Mouse (Mus musculus): ENCODE measurements around the gene Socs3. TPM values are rescaled to one million over a fixed set of nuclear protein-coding genes. Genes with fewer than 3 reads are reported as not detected.

The Socs3 gene
- polyA plus RNA-seq, 1 experiment from 2014 or later, result 8.2 TPM

DNA sequence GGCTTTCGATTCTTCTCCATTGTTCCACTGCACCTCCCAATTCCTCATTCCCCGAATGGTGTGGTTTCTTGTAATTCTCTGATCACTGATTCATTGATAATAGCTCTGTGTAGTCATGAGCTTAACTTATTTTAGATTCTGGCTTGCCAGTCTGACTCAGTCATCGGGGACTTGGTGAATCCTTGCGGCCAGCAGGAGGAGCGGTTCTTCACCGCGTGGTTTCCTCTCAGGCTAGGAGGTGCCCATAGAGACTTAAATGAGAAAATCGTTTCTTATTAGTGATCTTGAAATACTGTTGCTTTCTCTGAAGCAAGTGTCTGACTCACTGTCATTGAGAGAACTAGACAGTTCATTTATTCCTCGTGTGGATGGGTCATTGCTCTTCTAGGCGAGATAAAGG lies 20.1 kb upstream of the Socs3 start:
- H3K36me3 ChIP-seq (ENCODE audit: control insufficient read depth, insufficient read depth), result no peaks in the 10 kb centered on the region
- no peak overlapping the region for H3K4me3 ChIP-seq (ENCODE audit: low read length)
- H3K4me1 ChIP-seq (ENCODE audit: control insufficient read depth, insufficient read depth, low read length), result peaks cover 58% of the 10 kb centered on the region
- H3K27me3 ChIP-seq (ENCODE audit: control insufficient read depth, insufficient read depth, low read length), result no peaks in the 10 kb centered on the region; the same call in 1 of the 2 replicates
- no peak overlapping the region for H3K4me2 ChIP-seq (ENCODE audit: low read depth, low read length)
- no peak overlapping the region for H3K27ac ChIP-seq (ENCODE audit: low read length)
- WGBS, result 30% methylated on average over 10 of the region's 10 CpGs
- no peak overlapping the region; the same call in 1 of the 2 replicates for H3K9ac ChIP-seq (ENCODE audit: low read length)
- ATAC-seq (replicated peaks; ENCODE audit: extremely low read depth, insufficient read depth, low FRiP score), result no peak
- no peaks in the 10 kb centered on the region for H3K9me3 ChIP-seq (replicated peaks; ENCODE audit: control insufficient read depth, low read length)

DNA sequence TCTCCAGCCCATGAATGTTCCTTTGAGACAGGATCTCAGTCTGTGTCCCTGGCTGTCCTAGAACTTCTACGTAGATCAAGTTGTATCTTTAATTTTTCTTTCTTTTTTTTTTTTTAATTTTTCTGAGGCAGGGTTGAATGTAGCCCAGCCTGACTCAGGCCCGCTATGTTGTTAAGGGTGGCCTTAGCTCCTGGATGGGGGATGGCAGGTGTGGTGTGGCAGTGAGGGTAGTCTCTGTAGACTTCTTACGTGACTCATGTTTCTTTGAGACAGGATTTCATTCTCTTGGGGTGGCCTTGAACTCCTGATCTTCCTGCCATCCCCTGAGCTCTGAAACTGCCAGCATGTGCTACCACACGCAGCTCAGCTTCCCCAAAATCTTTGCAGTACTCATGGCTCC lies 19.4 kb upstream of the Socs3 start:
- WGBS, result 85% methylated on average over 4 of the region's 4 CpGs
- H3K9me3 ChIP-seq (replicated peaks; ENCODE audit: control insufficient read depth, low read length), result no peaks in the 10 kb centered on the region
- H3K4me1 ChIP-seq (ENCODE audit: control insufficient read depth, insufficient read depth, low read length), result peaks cover 51% of the 10 kb centered on the region
- H3K27me3 ChIP-seq (ENCODE audit: control insufficient read depth, insufficient read depth, low read length), result no peaks in the 10 kb centered on the region; the same call in 1 of the 2 replicates
- H3K4me2 ChIP-seq (ENCODE audit: low read depth, low read length), result no peak overlapping the region
- no peak for ATAC-seq (replicated peaks; ENCODE audit: extremely low read depth, insufficient read depth, low FRiP score)
- H3K9ac ChIP-seq (ENCODE audit: low read length), result no peak overlapping the region
- no peak overlapping the region for H3K4me3 ChIP-seq (ENCODE audit: low read length)
- H3K36me3 ChIP-seq (ENCODE audit: control insufficient read depth, insufficient read depth), result no peaks in the 10 kb centered on the region
- no peak overlapping the region for H3K27ac ChIP-seq (ENCODE audit: low read length)

DNA sequence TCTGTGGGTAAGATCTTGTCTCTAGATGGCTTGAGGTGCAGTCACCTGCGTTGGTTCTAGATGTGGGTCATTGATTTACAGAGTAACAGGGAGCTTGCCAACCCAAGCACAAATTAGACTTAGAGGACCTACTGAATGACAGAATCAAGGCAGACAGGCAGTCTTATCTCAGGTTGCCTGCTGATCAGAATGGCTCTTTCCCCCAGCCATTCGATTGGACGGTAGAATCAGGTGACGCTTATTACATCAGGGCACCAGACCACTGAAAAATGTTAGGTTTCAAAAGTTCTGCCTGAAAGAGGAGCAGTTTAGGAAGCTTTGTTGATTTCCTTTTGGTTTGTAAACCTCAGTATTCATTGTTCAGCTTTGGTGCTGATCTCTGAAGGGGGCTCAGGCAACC lies 18.1 kb upstream of the Socs3 start:
- peak overlapping the region; percentile 87; the same call in 1 of the 2 replicates for H3K4me3 ChIP-seq (ENCODE audit: low read length)
- H3K27ac ChIP-seq (ENCODE audit: low read length), result no peak overlapping the region
- 54% methylated on average over 4 of the region's 4 CpGs for WGBS
- no peak overlapping the region; the same call in 1 of the 2 replicates for H3K9ac ChIP-seq (ENCODE audit: low read length)
- peak overlapping the region; percentile 74 for H3K4me2 ChIP-seq (ENCODE audit: low read depth, low read length)
- H3K27me3 ChIP-seq (ENCODE audit: control insufficient read depth, insufficient read depth, low read length), result no peaks in the 10 kb centered on the region; the same call in 1 of the 2 replicates
- H3K36me3 ChIP-seq (ENCODE audit: control insufficient read depth, insufficient read depth), result no peaks in the 10 kb centered on the region
- ATAC-seq (replicated peaks; ENCODE audit: extremely low read depth, insufficient read depth, low FRiP score), result no peak
- peaks cover 39% of the 10 kb centered on the region for H3K4me1 ChIP-seq (ENCODE audit: control insufficient read depth, insufficient read depth, low read length)
- no peaks in the 10 kb centered on the region for H3K9me3 ChIP-seq (replicated peaks; ENCODE audit: control insufficient read depth, low read length)

DNA sequence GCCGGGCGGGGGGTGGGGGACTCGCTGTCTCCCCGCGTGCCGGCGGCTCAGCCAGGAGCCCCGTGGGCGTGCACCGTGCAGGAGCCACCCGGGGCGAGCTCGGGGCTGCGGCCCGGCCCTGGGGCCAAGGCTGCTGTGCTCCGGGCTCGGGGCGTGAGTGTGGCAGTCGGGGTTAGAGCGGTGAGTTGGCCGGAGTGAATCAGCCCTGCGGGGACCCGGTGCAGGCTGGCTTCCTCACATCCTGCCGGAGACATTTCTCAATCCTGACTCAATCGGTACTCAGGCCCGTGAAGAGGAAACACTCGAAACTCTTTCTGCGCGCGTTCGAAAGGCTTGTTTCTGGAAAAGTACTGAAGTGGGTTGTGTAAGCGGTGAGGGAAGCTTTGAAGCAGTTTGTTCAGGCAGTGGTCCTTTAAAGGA lies 17.2 kb upstream of the Socs3 start:
- peak overlapping the region; percentile 87 for H3K4me3 ChIP-seq (ENCODE audit: low read length)
- ATAC-seq (replicated peaks; ENCODE audit: extremely low read depth, insufficient read depth, low FRiP score), result peak; percentile 53
- peak overlapping the region; percentile 52 for H3K27ac ChIP-seq (ENCODE audit: low read length)
- under 1% methylated on average over 32 of the region's 32 CpGs for WGBS
- no peaks in the 10 kb centered on the region for H3K9me3 ChIP-seq (replicated peaks; ENCODE audit: control insufficient read depth, low read length)
- peaks cover 33% of the 10 kb centered on the region for H3K4me1 ChIP-seq (ENCODE audit: control insufficient read depth, insufficient read depth, low read length)
- no peaks in the 10 kb centered on the region for H3K36me3 ChIP-seq (ENCODE audit: control insufficient read depth, insufficient read depth)
- H3K4me2 ChIP-seq (ENCODE audit: low read depth, low read length), result peak overlapping the region; percentile 74
- H3K9ac ChIP-seq (ENCODE audit: low read length), result peak overlapping the region; percentile 88
- no peaks in the 10 kb centered on the region; the same call in 1 of the 2 replicates for H3K27me3 ChIP-seq (ENCODE audit: control insufficient read depth, insufficient read depth, low read length)

DNA sequence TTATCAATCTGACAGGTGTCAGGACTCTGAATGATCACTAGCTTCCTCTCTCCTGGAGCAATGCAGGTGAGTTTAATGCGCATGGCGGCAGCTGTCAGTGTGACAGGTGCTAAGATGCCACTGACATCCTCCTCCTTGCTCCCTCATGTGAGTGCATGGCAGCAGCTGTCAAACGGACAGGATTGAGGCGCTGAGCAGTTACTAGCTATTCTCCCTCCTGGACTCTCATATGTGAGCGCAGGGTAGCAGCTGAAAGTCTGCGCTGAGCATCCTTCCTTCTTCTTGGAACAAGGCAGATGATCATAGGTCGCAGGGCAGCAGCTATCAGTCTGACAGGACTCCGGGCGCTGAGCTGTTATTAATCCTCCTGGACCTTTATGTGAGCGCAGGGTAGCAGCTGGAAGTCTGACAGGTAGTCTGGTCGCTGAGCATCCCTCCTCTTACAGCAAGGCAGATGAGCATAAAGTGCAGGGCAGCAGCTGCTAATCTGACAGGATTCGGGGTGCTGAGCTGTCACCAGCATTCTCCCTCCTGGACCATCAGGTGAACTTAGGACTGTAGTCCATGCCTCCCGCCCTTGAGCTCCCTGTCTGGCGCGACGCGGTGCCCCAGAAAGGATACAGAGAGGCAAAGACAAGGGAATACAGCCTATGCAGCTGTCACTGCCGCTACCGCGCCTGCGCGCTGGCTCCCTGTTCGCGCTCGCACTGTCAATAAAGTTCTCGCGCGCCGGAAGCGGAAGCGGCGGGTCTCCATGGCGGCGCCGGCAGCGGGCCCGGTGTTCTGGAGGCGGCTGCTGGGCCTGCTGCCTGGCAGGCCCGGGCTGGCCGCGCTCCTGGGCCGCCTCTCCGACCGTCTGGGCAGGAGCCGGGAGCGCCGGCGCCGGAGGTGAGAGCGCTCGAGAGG lies 16.5 kb upstream of the Socs3 start, which contains the start of gene Pgs1:
Gene Pgs1 (plus strand): TSS at position 167 of the 906 bp plus-strand sequence.
- H3K4me3 ChIP-seq (ENCODE audit: low read length), result peak within 1 kb of the TSS; percentile 87
- 7% methylated on average over 48 of the region's 51 CpGs for WGBS
- H3K9me3 ChIP-seq (replicated peaks; ENCODE audit: control insufficient read depth, low read length), result no peaks in the 10 kb centered on the region
- H3K36me3 ChIP-seq (ENCODE audit: control insufficient read depth, insufficient read depth), result no peaks in the 10 kb centered on the region
- H3K27me3 ChIP-seq (ENCODE audit: control insufficient read depth, insufficient read depth, low read length), result no peaks in the 10 kb centered on the region; the same call in 1 of the 2 replicates
- peaks cover 28% of the 10 kb centered on the region for H3K4me1 ChIP-seq (ENCODE audit: control insufficient read depth, insufficient read depth, low read length)
- H3K9ac ChIP-seq (ENCODE audit: low read length), result peak within 1 kb of the TSS; percentile 88
- peak within 1 kb of the TSS; percentile 52 for H3K27ac ChIP-seq (ENCODE audit: low read length)
- H3K4me2 ChIP-seq (ENCODE audit: low read depth, low read length), result peak within 1 kb of the TSS; percentile 74
- ATAC-seq (replicated peaks; ENCODE audit: extremely low read depth, insufficient read depth, low FRiP score), result peak; percentile 90

DNA sequence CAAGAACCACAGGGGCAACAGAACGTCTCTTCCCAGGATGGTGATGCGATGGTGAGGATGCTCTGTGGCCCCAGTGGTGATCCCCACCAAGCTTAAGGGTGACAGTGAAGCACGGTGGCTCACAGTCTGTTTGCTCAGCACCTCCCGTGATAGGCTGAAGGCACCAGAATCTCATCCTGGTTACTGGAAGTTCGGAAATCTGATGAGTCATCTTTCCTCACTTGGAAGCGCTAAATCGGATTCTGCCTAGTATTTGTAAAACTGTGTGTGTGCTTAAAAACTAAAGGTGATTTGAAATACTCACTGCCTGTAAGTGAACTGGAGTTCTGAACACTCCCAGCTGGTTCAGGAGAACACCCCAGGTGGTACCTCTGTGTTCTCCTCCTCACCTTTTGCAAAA lies 13.9 kb upstream of the Socs3 start:
- Histone ChIP-seq H3K4me1 (ENCODE audit: control insufficient read depth, insufficient read depth, low read length) (peaks cover 13% of the 10 kb centered on the region), H3K4me2 (ENCODE audit: low read depth, low read length) (no peak overlapping the region), H3K4me3 (ENCODE audit: low read length) (no peak overlapping the region), H3K27ac (ENCODE audit: low read length) (no peak overlapping the region), H3K27me3 (ENCODE audit: control insufficient read depth, insufficient read depth, low read length) (no peaks in the 10 kb centered on the region; the same call in 1 of the 2 replicates), H3K36me3 (ENCODE audit: control insufficient read depth, insufficient read depth) (no peaks in the 10 kb centered on the region), H3K9me3 (replicated peaks; ENCODE audit: control insufficient read depth, low read length) (no peaks in the 10 kb centered on the region), H3K9ac (ENCODE audit: low read length) (no peak overlapping the region)
- WGBS, result 54% methylated on average over 7 of the region's 7 CpGs
- ATAC-seq (replicated peaks; ENCODE audit: extremely low read depth, insufficient read depth, low FRiP score), result no peak

DNA sequence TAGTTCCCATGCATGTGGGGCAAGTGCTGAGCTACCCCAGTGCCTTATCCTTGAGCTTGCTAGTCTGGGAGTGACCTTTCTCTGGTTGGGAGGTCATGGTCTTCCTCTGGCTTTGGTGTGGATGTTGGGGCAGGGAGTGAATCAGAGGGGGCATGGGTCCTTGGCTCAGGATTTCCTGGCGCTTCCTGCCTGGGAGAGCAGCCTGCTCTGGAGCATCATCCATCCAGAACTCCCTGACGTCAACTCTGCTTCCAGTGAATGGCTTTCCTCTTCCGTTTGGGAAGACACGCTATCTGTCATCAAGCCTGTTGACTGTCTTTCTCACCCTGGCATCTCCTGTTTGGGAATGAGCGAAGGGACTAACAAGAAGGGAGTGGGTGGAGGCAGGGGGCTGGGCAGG lies 12.6 kb upstream of the Socs3 start:
- H3K4me3 ChIP-seq (ENCODE audit: low read length), result no peak overlapping the region
- WGBS, result 42% methylated on average over 5 of the region's 5 CpGs

DNA sequence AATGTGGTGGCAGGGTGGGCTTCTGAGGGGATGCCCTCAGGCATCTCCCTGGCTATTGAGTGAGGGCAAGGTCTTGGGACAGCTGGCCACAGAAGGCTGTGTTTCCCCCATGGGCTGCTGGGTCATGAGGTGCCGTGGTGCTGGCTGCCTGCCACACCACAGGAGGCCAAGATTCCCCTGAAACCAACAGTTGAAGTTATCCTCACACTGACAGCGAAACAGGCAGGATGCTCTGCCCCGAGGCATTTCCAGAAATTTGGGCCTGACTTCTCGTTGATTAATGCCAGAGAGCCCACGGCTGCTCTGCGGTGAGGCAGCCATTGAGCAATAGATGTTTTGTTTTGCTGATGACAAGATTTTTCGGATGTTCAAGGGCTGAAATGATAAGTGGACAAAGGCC lies 9.5 kb upstream of the Socs3 start:
- H3K4me3 ChIP-seq (ENCODE audit: low read length), result no peak overlapping the region
- H3K9me3 ChIP-seq (replicated peaks; ENCODE audit: control insufficient read depth, low read length), result no peaks in the 10 kb centered on the region
- no peak overlapping the region for H3K9ac ChIP-seq (ENCODE audit: low read length)
- no peak overlapping the region for H3K27ac ChIP-seq (ENCODE audit: low read length)
- H3K27me3 ChIP-seq (ENCODE audit: control insufficient read depth, insufficient read depth, low read length), result no peaks in the 10 kb centered on the region
- 56% methylated on average over 7 of the region's 7 CpGs for WGBS
- no peaks in the 10 kb centered on the region for H3K36me3 ChIP-seq (ENCODE audit: control insufficient read depth, insufficient read depth)
- ATAC-seq (replicated peaks; ENCODE audit: extremely low read depth, insufficient read depth, low FRiP score), result no peak
- H3K4me2 ChIP-seq (ENCODE audit: low read depth, low read length), result no peak overlapping the region
- peaks cover 22% of the 10 kb centered on the region for H3K4me1 ChIP-seq (ENCODE audit: control insufficient read depth, insufficient read depth, low read length)

More for the DNA sequence above, 12.6 kb upstream of the Socs3 start:
- Histone ChIP-seq H3K4me2 (ENCODE audit: low read depth, low read length) (no peak overlapping the region), H3K9me3 (replicated peaks; ENCODE audit: control insufficient read depth, low read length) (no peaks in the 10 kb centered on the region), H3K36me3 (ENCODE audit: control insufficient read depth, insufficient read depth) (no peaks in the 10 kb centered on the region), H3K9ac (ENCODE audit: low read length) (no peak overlapping the region), H3K27ac (ENCODE audit: low read length) (no peak overlapping the region), H3K27me3 (ENCODE audit: control insufficient read depth, insufficient read depth, low read length) (no peaks in the 10 kb centered on the region; the same call in 1 of the 2 replicates), H3K4me1 (ENCODE audit: control insufficient read depth, insufficient read depth, low read length) (peaks cover 6% of the 10 kb centered on the region)
- ATAC-seq (replicated peaks; ENCODE audit: extremely low read depth, insufficient read depth, low FRiP score), result no peak

DNA sequence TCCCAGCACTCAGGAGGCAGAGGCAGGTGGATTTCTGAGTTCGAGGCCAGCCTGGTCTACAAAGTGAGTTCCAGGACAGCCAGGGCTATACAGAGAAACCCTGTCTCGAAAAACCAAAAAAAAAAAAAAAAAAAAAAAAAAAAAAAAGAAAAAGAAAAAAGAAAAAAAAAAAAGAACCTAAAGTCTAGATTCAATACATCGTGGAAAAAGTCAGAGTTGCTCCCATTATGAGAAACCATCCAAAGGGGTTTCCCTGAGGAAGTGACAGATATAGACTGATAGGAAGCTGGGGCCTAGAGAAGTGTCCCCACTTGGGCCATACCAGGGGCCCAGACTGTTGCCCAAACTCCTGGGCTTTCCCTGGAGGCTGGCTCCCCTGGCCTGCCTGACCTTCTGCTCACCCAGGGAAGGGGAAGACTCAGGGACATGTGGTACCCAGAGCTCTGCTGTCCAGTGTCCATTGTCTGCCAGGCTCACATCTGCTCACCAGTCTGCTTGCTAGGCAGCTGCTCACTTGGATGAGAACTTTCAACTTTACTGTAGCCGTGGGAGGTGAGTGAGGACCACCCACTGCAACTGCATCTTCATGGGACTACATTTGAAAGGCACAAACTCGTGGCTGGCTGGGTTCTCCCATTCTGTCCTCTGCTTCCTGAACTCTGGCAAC lies 8.0 kb upstream of the Socs3 start:
- 65% methylated on average over 4 of the region's 5 CpGs for WGBS
- no peaks in the 10 kb centered on the region for H3K27me3 ChIP-seq (ENCODE audit: control insufficient read depth, insufficient read depth, low read length)
- H3K4me3 ChIP-seq (ENCODE audit: low read length), result no peak overlapping the region
- H3K4me2 ChIP-seq (ENCODE audit: low read depth, low read length), result no peak overlapping the region
- ATAC-seq (replicated peaks; ENCODE audit: extremely low read depth, insufficient read depth, low FRiP score), result no peak
- no peak overlapping the region for H3K9ac ChIP-seq (ENCODE audit: low read length)
- no peaks in the 10 kb centered on the region for H3K9me3 ChIP-seq (replicated peaks; ENCODE audit: control insufficient read depth, low read length)
- H3K27ac ChIP-seq (ENCODE audit: low read length), result no peak overlapping the region
- H3K4me1 ChIP-seq (ENCODE audit: control insufficient read depth, insufficient read depth, low read length), result peaks cover 26% of the 10 kb centered on the region
- no peaks in the 10 kb centered on the region for H3K36me3 ChIP-seq (ENCODE audit: control insufficient read depth, insufficient read depth)
